Mouse (Mus musculus): Measurements from ENCODE around the gene Srp68. TPM values are rescaled to one million over a fixed set of nuclear protein-coding genes. Genes with fewer than 3 reads are reported as not detected.

The Srp68 gene
- polyA plus RNA-seq, 1 experiment from 2014 or later, result 64.4 TPM

DNA sequence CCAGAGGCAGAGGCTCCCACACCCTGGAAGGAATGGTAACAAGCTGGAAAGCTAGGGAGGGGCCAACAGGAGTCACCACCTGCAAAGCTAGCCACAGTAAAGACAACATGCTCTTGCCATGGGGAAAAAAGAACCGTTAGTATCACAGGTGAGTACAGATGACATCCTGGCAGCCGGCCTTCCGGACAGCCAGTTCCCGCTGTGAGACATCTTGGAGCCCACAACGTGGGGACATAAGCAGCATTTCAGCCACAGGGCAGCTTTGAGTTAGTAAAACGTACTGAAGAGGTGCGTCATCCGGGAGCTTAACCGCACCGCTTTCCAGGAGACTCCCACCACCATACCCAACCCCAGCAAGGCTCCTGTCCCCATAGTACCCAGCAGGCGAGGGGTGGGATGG is 24.2 kb upstream of the Srp68 start:
- Histone ChIP-seq H3K9ac (no peak overlapping the region), H3K4me2 (no peak overlapping the region), H3K27ac (replicated peaks) (no peak overlapping the region), H3K4me1 (replicated peaks) (no peaks in the 10 kb centered on the region), H3K36me3 (peaks cover 94% of the 10 kb centered on the region), H3K27me3 (no peaks in the 10 kb centered on the region), H3K4me3 (no peak overlapping the region), H3K9me3 (no peaks in the 10 kb centered on the region)
- 94% methylated on average over 11 of the region's 11 CpGs for WGBS
- ATAC-seq (ENCODE audit: low read depth), result no peak

DNA sequence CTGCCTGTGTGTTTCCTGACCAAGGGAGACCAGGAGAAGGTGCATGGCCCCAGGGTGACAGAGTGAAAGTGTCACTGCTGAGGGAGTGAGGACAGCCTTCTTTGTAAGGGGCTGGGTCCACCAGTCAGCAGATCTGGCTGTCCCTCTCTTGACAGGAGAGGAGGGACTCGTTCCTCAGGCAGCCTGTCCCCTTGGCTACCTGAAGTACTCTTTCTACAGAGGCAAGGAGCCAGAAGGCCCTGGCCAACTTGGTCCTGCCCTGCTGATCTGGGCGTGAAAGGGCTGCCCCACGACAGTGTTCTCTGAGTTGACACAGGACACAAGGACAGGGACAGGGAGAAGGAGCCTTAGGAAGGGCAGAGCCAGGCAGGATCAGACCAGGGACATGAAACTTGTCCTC is 23.0 kb upstream of the Srp68 start:
- no peak overlapping the region for H3K4me3 ChIP-seq
- no peak overlapping the region for H3K9ac ChIP-seq
- H3K4me1 ChIP-seq (replicated peaks), result no peaks in the 10 kb centered on the region
- 80% methylated on average over 3 of the region's 3 CpGs for WGBS
- no peaks in the 10 kb centered on the region for H3K9me3 ChIP-seq
- H3K36me3 ChIP-seq, result peaks cover 94% of the 10 kb centered on the region
- no peak for ATAC-seq (ENCODE audit: low read depth)
- H3K27ac ChIP-seq (replicated peaks), result no peak overlapping the region
- H3K27me3 ChIP-seq, result no peaks in the 10 kb centered on the region
- H3K4me2 ChIP-seq, result no peak overlapping the region

DNA sequence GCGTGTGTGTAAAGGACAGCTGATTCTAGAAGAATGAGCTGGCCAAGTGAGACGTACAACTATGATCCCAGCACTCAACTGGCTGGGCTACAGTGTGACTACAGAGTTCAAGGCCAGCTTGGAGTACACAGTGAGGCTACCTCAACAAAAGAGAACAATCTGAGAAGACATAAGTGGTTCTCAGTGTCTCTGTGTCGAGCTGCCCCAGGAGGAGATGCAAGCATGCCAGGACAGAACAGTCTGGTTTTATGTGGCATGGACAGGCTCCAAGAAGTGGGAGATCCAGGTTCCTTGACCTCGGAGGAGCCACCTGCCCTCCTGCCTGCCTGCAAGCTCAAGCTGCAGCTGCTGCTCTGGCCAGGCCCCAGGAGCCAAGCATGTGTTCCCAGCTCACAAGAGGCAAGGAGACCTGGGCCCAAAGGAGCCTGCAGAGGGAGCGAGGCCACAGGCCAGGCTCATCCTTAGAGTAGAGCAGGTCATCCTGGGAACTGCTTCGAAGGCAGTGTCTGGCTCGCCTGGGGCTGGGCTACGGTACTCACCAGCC is 22.2 kb upstream of the Srp68 start:
- Histone ChIP-seq H3K27me3 (no peaks in the 10 kb centered on the region), H3K9ac (no peak overlapping the region), H3K4me1 (replicated peaks) (no peaks in the 10 kb centered on the region), H3K4me3 (no peak overlapping the region), H3K36me3 (peaks cover 94% of the 10 kb centered on the region), H3K27ac (replicated peaks) (no peak overlapping the region), H3K4me2 (no peak overlapping the region), H3K9me3 (no peaks in the 10 kb centered on the region)
- no peak for ATAC-seq (ENCODE audit: low read depth)
- 89% methylated on average over 8 of the region's 8 CpGs for WGBS

DNA sequence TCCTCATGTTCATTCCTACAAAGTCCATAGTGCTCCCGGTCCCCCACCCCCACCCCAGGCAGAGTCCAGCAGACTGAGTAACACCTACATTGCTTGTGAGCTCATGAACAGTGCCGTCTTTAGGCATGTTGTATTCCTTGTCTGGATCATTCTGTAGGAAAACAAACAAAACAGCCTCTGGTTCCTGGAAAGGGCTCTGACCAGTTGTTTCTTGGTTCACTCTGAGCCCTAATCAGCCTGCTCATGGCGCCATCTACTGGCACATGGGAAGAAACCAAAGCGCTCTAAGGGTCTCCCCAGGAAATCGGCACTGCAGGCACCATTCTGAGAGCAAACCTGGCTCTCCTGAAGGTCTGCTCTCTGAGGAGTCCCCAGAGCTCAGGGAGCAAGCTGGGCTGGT is 20.3 kb upstream of the Srp68 start:
- no peaks in the 10 kb centered on the region for H3K9me3 ChIP-seq
- WGBS, result 35% methylated on average over 5 of the region's 5 CpGs
- ATAC-seq (ENCODE audit: low read depth), result peak; percentile 45; the same call in 1 of the 2 replicates
- H3K9ac ChIP-seq, result no peak overlapping the region
- no peaks in the 10 kb centered on the region for H3K27me3 ChIP-seq
- H3K36me3 ChIP-seq, result peaks cover 93% of the 10 kb centered on the region
- no peak overlapping the region for H3K4me3 ChIP-seq
- no peaks in the 10 kb centered on the region for H3K4me1 ChIP-seq (replicated peaks)
- H3K27ac ChIP-seq (replicated peaks), result no peak overlapping the region
- H3K4me2 ChIP-seq, result no peak overlapping the region

DNA sequence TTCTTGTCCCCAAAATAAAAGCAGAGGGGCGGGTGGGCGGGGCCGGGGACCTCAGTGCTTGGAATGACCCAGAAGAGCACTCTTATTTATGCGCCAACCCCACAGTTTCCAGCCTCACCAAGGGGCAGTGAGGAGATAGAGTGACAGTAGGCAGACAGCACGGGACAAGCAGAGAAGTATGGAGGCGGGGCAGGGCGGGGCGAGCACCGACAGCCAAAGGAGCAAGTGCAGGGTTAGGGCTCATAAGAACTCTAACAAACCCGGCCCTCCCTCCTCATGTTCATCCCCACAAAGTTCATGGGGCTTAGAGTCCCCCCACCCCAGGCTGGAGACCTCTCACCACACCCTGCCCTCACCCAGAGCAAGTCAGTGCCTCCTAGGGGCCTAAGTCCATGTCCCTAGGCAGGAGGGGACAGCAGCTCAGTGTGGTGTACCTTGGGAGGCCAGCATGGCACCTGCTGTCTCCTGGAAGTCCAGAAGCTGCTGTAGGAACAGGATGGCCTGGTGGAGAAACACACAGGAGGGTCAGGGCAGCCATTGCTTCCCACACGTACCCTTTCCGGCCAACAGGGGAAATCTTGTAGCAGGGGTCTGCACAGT is 19.6 kb upstream of the Srp68 start:
- ATAC-seq (ENCODE audit: low read depth), result no peak
- no peak overlapping the region for H3K4me3 ChIP-seq
- H3K4me2 ChIP-seq, result no peak overlapping the region
- no peaks in the 10 kb centered on the region for H3K9me3 ChIP-seq
- H3K36me3 ChIP-seq, result peaks cover 93% of the 10 kb centered on the region
- WGBS, result 90% methylated on average over 12 of the region's 12 CpGs
- no peaks in the 10 kb centered on the region for H3K4me1 ChIP-seq (replicated peaks)
- no peak overlapping the region for H3K27ac ChIP-seq (replicated peaks)
- no peak overlapping the region for H3K9ac ChIP-seq
- H3K27me3 ChIP-seq, result no peaks in the 10 kb centered on the region

DNA sequence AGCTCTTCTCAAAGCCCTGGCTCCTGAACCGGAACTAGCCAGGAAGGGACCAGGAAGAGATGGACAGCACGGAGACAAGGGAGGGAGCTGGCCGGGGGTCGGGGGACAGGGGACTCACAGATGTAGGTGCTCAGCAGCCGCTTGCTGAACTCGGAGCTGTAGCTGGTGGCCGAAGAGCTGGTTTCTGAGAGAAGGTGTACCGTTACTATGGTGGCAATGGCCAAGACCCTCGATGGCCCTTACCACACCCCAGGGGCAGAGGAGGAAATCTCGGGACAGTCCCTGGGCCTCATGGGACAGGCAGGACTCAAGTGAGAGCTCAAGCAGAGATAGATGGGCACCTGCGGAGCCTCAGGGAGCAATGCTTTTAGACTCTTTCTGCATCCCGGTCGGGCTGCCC is 18.4 kb upstream of the Srp68 start:
- WGBS, result 92% methylated on average over 13 of the region's 13 CpGs

DNA sequence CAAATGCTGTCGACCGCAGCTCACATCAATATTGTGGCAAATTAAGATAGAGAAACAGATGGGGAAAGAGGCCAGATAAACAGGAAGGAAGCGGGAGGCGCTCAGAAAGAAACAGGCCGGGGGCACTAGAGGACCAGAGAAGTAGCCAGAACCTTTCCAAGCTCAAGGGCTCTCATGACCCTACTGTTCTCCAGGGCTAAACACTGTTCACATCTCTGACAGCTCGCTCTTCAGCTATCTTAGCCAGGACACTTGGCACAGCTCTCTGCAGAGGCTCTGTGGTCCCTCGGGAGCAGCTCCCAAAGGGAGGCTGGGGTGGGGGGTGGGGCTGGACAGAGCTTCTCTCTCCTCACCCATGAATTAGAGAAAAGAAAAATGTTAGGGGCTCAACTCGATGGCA is 16.5 kb upstream of the Srp68 start:
- H3K4me3 ChIP-seq, result no peak overlapping the region
- 84% methylated on average over 8 of the region's 8 CpGs for WGBS
- H3K4me1 ChIP-seq (replicated peaks), result 0 out of 2 replicates have a peak, but pooled peaks cover 5% of the 10 kb centered on the region
- no peak overlapping the region for H3K27ac ChIP-seq (replicated peaks)
- H3K36me3 ChIP-seq, result peaks cover 80% of the 10 kb centered on the region
- peaks cover 4% of the 10 kb centered on the region for H3K27me3 ChIP-seq
- no peak for ATAC-seq (ENCODE audit: low read depth)
- no peaks in the 10 kb centered on the region for H3K9me3 ChIP-seq
- no peak overlapping the region for H3K4me2 ChIP-seq
- no peak overlapping the region for H3K9ac ChIP-seq

More for the DNA sequence above, 18.4 kb upstream of the Srp68 start:
- H3K9me3 ChIP-seq, result no peaks in the 10 kb centered on the region
- H3K36me3 ChIP-seq, result peaks cover 96% of the 10 kb centered on the region
- H3K4me2 ChIP-seq, result no peak overlapping the region
- H3K27ac ChIP-seq (replicated peaks), result no peak overlapping the region
- H3K4me3 ChIP-seq, result no peak overlapping the region
- no peaks in the 10 kb centered on the region for H3K4me1 ChIP-seq (replicated peaks)
- H3K27me3 ChIP-seq, result no peaks in the 10 kb centered on the region
- H3K9ac ChIP-seq, result no peak overlapping the region
- no peak for ATAC-seq (ENCODE audit: low read depth)

DNA sequence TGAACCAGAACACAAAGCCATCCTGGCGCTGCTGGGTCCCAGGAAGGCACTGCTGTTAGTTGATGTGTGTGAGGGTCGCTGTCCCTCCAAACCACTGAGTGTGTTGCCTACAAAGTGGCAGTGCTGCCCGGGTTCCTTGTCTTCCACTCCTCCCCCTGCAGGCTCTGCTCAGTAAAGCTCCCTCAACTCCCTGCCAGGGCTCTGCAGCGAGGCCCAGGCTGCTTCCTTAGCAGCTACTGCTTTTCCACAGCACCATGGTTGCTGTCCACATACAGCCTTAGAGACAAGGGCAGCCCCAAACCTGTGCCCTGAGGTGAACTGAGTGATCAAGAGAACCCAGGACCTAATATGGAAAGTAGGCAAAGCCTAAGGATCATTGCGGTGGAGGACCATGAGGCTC is 13.3 kb upstream of the Srp68 start:
- no peak overlapping the region for H3K4me2 ChIP-seq
- peak overlapping the region; percentile 38; the same call in 1 of the 2 replicates for H3K27ac ChIP-seq (replicated peaks)
- H3K27me3 ChIP-seq, result peaks cover 36% of the 10 kb centered on the region
- no peak for ATAC-seq (ENCODE audit: low read depth)
- WGBS, result 79% methylated on average over 5 of the region's 5 CpGs
- peaks cover 52% of the 10 kb centered on the region for H3K36me3 ChIP-seq
- peaks cover 14% of the 10 kb centered on the region for H3K4me1 ChIP-seq (replicated peaks)
- no peaks in the 10 kb centered on the region for H3K9me3 ChIP-seq
- H3K9ac ChIP-seq, result no peak overlapping the region
- H3K4me3 ChIP-seq, result no peak overlapping the region

DNA sequence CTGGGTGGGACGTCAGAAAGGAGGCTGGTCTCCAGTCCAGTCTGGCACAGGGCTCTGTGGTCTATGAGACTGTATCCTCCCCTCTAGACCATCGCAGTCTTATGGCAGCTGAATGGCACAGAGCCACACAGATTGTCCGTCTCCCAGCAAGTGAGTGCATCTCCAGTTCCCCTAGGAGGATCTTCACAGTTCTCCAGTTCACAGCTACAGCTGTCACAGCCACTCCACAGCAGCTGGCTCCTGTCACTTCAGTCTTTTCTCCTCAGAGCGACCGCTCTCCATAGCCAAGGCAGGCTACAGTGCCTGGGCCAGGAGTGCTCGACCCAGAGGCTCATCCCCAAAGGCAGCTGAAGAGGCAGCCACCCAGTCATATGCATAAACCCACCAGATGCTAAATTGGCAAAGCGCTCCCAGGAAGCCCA is 11.8 kb upstream of the Srp68 start:
- peak overlapping the region; percentile 39 for H3K27ac ChIP-seq (replicated peaks)

DNA sequence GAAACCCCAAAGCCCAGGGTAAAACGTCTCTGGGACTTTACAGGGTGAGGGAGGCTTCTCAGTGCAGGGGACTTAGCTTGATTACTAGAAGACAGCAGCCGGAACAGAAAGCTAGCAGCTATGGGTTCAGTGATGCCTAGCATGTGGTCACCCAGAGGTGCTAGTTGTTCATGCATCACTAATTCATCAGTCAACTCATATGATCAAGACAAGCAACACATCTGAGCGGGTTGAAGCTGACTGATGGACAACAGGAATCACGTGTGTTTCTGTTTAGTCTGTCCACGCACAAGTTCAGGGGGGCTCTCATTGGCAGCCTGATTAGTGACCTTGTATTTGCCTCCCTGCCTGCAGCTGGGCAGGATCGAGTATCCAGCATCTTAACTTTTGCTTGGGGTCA is 10.0 kb upstream of the Srp68 start:
- 65% methylated on average over 6 of the region's 6 CpGs for WGBS
- H3K27ac ChIP-seq (replicated peaks), result no peak overlapping the region
- no peak for ATAC-seq (ENCODE audit: low read depth)
- no peak overlapping the region for H3K4me2 ChIP-seq
- peaks cover 19% of the 10 kb centered on the region for H3K36me3 ChIP-seq
- H3K9ac ChIP-seq, result no peak overlapping the region
- H3K4me3 ChIP-seq, result no peak overlapping the region
- peaks cover 30% of the 10 kb centered on the region for H3K4me1 ChIP-seq (replicated peaks)
- H3K27me3 ChIP-seq, result peaks cover 65% of the 10 kb centered on the region
- H3K9me3 ChIP-seq, result no peaks in the 10 kb centered on the region

More for the DNA sequence above, 11.8 kb upstream of the Srp68 start:
- ATAC-seq (ENCODE audit: low read depth), result no peak
- Histone ChIP-seq H3K27me3 (peaks cover 52% of the 10 kb centered on the region), H3K9ac (no peak overlapping the region), H3K4me1 (replicated peaks) (peaks cover 29% of the 10 kb centered on the region), H3K9me3 (no peaks in the 10 kb centered on the region), H3K4me2 (no peak overlapping the region), H3K4me3 (no peak overlapping the region), H3K36me3 (peaks cover 36% of the 10 kb centered on the region)
- WGBS, result 68% methylated on average over 7 of the region's 7 CpGs

DNA sequence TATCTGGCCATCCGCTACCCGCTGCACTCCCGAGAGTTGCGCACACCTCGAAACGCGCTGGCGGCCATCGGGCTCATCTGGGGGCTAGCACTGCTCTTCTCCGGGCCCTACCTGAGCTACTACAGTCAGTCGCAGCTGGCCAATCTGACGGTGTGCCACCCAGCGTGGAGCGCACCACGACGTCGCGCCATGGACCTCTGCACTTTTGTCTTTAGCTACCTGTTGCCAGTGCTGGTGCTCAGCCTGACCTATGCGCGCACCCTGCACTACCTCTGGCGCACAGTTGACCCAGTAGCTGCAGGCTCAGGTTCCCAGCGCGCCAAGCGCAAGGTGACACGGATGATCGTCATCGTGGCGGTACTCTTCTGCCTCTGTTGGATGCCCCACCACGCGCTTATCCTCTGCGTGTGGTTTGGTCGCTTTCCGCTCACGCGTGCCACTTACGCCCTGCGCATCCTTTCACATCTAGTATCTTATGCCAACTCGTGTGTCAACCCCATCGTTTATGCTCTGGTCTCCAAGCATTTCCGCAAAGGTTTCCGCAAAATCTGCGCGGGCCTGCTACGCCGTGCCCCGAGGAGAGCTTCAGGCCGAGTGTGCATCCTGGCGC is 9.0 kb upstream of the Srp68 start:
- 11% methylated on average over 48 of the region's 48 CpGs for WGBS
- Histone ChIP-seq H3K27me3 (peaks cover 65% of the 10 kb centered on the region), H3K9me3 (no peaks in the 10 kb centered on the region), H3K9ac (no peak overlapping the region), H3K4me3 (no peak overlapping the region; the same call in 1 of the 2 replicates), H3K27ac (replicated peaks) (no peak overlapping the region), H3K4me2 (no peak overlapping the region), H3K36me3 (peaks cover 9% of the 10 kb centered on the region), H3K4me1 (replicated peaks) (peaks cover 30% of the 10 kb centered on the region)
- no peak for ATAC-seq (ENCODE audit: low read depth)

DNA sequence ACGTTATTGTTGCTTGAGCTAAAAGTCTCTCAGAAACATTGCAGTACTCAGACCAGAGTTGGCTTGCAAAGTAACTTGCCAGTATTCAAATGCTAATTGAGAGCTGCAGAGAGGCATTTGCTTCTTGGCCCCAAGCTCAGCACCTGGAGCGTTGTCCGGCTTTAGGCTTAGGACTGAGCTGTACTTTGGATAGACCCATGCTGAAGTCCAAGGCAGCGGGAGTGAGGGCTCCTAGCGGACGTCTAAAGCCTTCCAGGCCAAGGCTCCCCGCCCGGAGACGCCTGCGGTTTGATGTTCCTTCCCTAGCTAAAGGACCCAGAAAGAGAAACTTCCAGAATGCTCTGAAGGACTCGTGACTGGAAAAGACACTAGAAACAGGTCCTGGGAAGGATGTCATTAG is 8.1 kb upstream of the Srp68 start:
- Histone ChIP-seq H3K36me3 (no peaks in the 10 kb centered on the region), H3K9ac (no peak overlapping the region), H3K4me3 (peak overlapping the region; percentile 32; the same call in 1 of the 2 replicates), H3K4me2 (peak overlapping the region; percentile 54), H3K27me3 (peaks cover 65% of the 10 kb centered on the region), H3K27ac (replicated peaks) (no peak overlapping the region), H3K4me1 (replicated peaks) (peaks cover 30% of the 10 kb centered on the region), H3K9me3 (no peaks in the 10 kb centered on the region)
- ATAC-seq (ENCODE audit: low read depth), result no peak
- 2% methylated on average over 11 of the region's 11 CpGs for WGBS

Measured in neural tube, embryonic 13.5 days (tissue).